Mouse (Mus musculus) kidney, adult 2 months (tissue): ENCODE data around the gene 4930442H23Rik.

Source experiments
- CTCF ChIP-seq: fragments of 200-500 bp; conservative IDR thresholded peaks from 2 replicates; pipeline ENCODE4 v1.5.1; 2011; ENCODE audit warnings: low read depth, mild to moderate bottlenecking, control low read depth, low read length, moderate library complexity, mixed read lengths; ENCODE audit not compliant: insufficient read depth, insufficient read length
- POLR2A ChIP-seq: fragments of 200-500 bp; IDR thresholded peaks from one replicate; pipeline ENCODE4 v1.6.1; 2011; ENCODE audit warnings: low read depth, low read length, control low read depth

DNA sequence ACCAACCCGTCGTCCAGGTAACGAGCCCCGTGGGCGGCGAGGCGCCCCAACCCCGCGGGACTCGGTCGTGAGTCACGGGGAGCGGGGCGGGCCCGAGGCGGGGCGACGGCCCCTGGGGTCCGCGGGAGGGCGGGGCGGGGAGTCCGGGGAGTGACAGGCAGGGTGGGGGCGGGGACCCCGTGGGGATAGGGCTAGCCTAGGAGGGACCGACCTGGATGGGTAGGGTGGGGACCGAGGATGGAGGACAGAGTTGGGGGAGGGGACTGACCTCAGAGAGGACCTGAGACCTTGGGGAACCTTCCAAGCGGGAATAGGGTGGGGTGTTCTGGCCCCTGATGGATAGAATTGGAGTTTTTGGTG is 49.6 kb upstream of the 4930442H23Rik start:
- no peak for TF ChIP-seq POLR2A
- TF ChIP-seq CTCF: no peak
